Mouse (Mus musculus) c-Kit-positive CD71-negative TER-119-negative erythroid progenitor cells, embryonic 14.5 days (primary cell): Measurements from ENCODE around the gene Syt13.

Experiments
- DNase-seq: peaks from one replicate; pipeline ENCODE4 v3.0.0-alpha.2; 2013; ENCODE audit warnings: low read depth

Gene Syt13

GRCm38 (mm10) chr2:92914933-92915553, at the start of gene Syt13:
Gene Syt13 (plus strand): TSS chr2:92915098.
- DNase-seq, result no peak

- DNase-seq, result no peak
These were observed 48.3 kb upstream of the Syt13 start for GRCm38 (mm10) chr2:92866616-92867015.

- DNase-seq, result no peak
These were observed 44.6 kb upstream of the Syt13 start for GRCm38 (mm10) chr2:92870139-92870836.

- no peak for DNase-seq
These were observed 43.7 kb upstream of the Syt13 start for GRCm38 (mm10) chr2:92871093-92871686.

- no peak for DNase-seq
These were observed 42.2 kb upstream of the Syt13 start for GRCm38 (mm10) chr2:92872652-92873051.

GRCm38 (mm10) chr2:92874592-92874991, 40.3 kb upstream of the Syt13 start:
- DNase-seq, result no peak

- DNase-seq, result no peak
These were observed 37.4 kb upstream of the Syt13 start for GRCm38 (mm10) chr2:92877488-92877887.

- DNase-seq, result peak; percentile 26
These were observed 31.6 kb upstream of the Syt13 start for GRCm38 (mm10) chr2:92883039-92883911.

GRCm38 (mm10) chr2:92883912-92884243, 31.0 kb upstream of the Syt13 start:
- no peak for DNase-seq

- no peak for DNase-seq
These were observed 29.9 kb upstream of the Syt13 start for GRCm38 (mm10) chr2:92884976-92885375.

- DNase-seq, result no peak
These were observed 28.0 kb upstream of the Syt13 start for GRCm38 (mm10) chr2:92886862-92887261.

- no peak for DNase-seq
These were observed 22.4 kb upstream of the Syt13 start for GRCm38 (mm10) chr2:92892524-92892923.

- no peak for DNase-seq
These were observed 11.2 kb upstream of the Syt13 start for GRCm38 (mm10) chr2:92903650-92904049.

GRCm38 (mm10) chr2:92904307-92904859, 10.5 kb upstream of the Syt13 start:
- peak; percentile 42 for DNase-seq

- no peak for DNase-seq
These were observed 4.5 kb upstream of the Syt13 start for GRCm38 (mm10) chr2:92910371-92910770.

GRCm38 (mm10) chr2:92912312-92912711, 2.6 kb upstream of the Syt13 start:
- DNase-seq, result no peak

- DNase-seq, result no peak
These were observed 1.6 kb upstream of the Syt13 start for GRCm38 (mm10) chr2:92913295-92913694.

- DNase-seq, result no peak
These were observed 1.0 kb downstream of the Syt13 start for GRCm38 (mm10) chr2:92915659-92916631.

GRCm38 (mm10) chr2:92917405-92918142, 2.7 kb downstream of the Syt13 start:
- DNase-seq, result no peak

GRCm38 (mm10) chr2:92920709-92921108, 5.8 kb downstream of the Syt13 start:
- DNase-seq, result no peak
